Comparison of ENCODE assay signal across 1 mouse cellular context in the genomic region with DNA sequence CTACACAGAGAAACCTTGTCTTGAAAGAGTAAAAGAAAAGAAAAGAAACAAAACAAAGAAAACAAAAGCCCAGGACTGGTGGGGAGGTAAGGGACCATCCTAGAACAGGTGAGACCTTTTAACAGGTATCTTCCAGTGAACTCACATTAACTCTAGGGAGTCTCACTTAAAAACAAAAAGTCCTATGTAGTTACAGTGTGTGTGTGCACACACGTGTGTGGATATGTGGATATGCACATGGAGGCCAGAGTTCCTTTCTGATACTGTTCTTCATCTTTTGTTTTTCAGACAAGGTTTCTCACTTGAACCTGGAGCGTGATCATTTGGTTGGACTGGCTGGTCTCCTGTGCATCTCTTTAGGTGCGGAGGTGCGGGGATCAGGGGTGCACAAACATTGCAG.
TF ChIP-seq lines count a peak whose summit lies in the region.

No protein-coding gene starts in this region.

TF ChIP-seq in CH12.LX, 34 proteins besides CTCF, POLR2A, EP300 and RAD21 (continued from another document):
- peak; percentile 73; the same call in 1 of the 2 replicates for TF ChIP-seq MAX (IDR thresholded peaks at IDR 0.05; ENCODE audit: low read length)
- no peak for TF ChIP-seq ZNF384 (IDR thresholded peaks at IDR 0.05; ENCODE audit: low read depth, low read length)
- TF ChIP-seq SIN3A (IDR thresholded peaks at IDR 0.05; ENCODE audit: low read length), result no peak
- TF ChIP-seq CHD1 (IDR thresholded peaks at IDR 0.05; ENCODE audit: low read depth, low read length), result no peak
- peak; percentile 54; the same call in 1 of the 2 replicates for TF ChIP-seq MXI1 (IDR thresholded peaks at IDR 0.05; ENCODE audit: low read depth, low read length)
